Mouse (Mus musculus) central nervous system, embryonic 18 days (tissue): ENCODE measurements around the gene Vapa. TPM values are rescaled to one million over a fixed set of nuclear protein-coding genes. Genes with fewer than 3 reads are reported as not detected.

Experiments
- polyA plus RNA-seq: library from polyadenylated mRNA; depleted of rRNA; stranded (reverse); fragments of >200 nt; gene quantifications from 2 replicates; pipeline ENCODE4 v1.2.3, GENCODE M21; 2012; rRNA removed

Vapa gene
- polyA plus RNA-seq: 94.5 and 100 TPM in 2 replicates

DNA sequence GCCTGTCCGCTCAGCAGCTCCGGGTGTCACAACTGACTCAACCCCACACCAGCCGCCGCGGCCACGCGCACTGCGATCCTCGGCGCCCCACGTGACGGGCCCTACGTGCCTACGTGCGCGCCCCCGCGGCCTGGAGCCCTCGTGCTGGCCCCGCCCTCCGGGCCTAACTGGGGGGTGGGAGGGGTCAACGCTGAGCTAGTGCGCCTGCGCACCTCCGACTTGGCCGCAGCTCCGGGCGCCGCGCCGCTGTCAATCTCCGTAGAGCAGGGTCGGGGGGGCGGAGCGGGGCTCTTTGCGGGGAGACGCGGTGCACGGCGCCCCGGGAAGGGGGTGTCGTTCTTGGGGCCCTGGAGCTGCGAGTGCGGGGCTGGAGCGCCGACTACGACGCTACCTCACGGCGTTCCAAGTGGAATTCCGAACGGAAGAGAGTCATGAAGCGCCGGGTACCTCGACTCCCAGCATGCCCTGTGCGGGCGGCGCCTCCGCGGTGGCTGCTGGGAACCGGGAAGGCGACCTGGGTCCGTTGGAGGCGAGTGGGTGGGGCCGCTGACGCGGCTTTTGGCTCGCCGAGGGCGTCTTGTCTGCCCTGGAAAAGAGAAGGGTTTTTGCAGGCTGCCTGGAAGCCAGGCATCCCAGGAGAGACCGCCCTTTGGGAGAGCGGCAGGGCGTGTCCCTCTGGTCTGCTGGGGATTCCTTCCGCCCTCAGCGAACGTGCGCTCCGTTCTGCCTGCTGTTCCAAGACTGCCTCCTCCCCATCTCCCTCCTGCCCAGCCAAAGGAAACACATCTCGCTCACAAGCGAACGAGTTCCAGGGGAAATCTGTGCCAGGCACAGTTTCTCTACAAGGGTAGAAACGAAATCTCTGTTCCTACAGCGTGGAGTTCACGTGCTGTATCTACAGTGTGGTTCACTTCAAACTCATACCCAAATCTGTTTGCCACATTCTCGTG lies at the start of gene Vapa:
TSS of gene Vapa (minus strand) at position 93 of the 950 bp plus-strand sequence.

DNA sequence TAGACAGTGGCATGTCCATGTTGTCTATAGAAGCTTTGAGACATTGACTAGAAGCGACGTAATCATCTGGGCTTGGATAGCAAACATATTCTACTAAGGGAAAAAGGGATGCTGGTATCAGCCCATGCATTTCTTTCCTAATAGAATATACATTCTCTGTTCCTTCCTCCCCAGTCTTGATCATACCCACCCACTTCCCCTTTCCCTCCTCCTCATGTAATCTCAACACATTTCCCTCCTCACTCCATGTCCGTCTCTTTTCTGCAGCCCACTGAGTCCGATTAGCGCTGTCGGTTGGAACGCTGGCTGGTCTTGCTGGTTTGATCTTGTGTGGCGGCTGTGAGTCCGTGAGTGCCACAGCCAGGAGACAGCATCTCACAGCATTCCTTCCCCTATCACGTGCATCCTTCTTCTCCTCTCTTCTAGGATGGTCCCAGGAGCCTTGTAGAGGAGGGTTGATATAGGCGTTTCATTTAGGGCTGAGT lies 28.4 kb upstream of the Vapa start, which contains the start of gene Txndc2:
TSS of gene Txndc2 (minus strand) at position 435 of the 485 bp plus-strand sequence.

DNA sequence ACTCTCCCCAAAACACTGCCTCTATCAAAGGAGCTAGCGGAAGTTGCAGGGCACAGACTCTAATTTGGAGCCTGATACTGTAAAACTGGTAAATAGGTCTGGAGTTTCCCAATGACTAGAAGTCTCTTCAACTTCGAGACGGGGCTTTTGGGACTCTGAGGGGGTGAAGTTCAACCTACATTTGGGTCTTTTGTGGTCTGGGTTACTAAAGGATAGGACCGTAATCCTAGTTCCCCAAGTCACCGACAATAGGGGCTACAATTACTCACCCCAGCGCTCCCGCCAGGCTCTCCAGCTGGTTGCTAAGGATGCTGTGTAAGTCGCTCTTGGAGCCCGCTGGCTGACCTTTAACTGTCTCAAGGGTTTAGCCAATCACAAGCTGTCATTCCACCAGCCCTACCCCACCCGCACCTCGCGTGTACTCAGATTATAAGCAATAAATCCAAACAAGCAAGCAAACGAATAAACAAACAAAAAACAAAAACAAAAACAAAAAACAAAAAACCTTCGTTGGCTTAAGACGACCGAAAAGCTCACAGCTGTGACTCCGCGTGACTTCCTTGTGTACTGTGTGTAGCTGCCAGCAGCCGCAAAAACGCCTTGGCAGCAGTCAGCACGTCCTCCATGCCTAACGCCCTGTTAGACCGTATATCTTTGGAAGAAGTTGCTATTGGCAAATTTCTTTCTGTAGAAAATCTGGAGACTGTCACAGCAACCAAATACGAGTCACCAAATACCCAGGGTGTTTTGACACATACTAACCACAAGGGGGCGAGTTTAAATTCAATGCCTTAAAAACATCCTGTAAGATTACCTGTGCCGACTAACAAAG lies 72.7 kb downstream of the Vapa start, which contains the start of gene Tmem232:
TSS of gene Tmem232 (minus strand) at position 342 of the 832 bp plus-strand sequence.

Other genes with a start within 250 kb of the Vapa start
- 0.34 and 0.68 TPM in 2 replicates for gene Tmem232, start 72.8 kb downstream of the Vapa start, polyA plus RNA-seq
- 0.05 and 0.10 TPM in 2 replicates for gene Txndc2, start 28.6 kb upstream of the Vapa start, polyA plus RNA-seq
- 54.0 and 57.8 TPM in 2 replicates for gene Rab31, start 159.2 kb upstream of the Vapa start, polyA plus RNA-seq
- 75.5 and 83.3 TPM in 2 replicates for gene Ppp4r1, start 169.0 kb upstream of the Vapa start, polyA plus RNA-seq